Mouse (Mus musculus) E14TG2a.4 (cell line): Measurements from ENCODE around the gene Scnn1b.

Experiments used
- CTCF ChIP-seq: conservative IDR thresholded peaks from 2 replicates; pipeline ENCODE4 v1.5.1; 2014; ENCODE audit warnings: low read length
- NANOG ChIP-seq: IDR thresholded peaks from 2 replicates; pipeline ENCODE4 v1.6.1; 2014; ENCODE audit warnings: borderline replicate concordance, low read length, mixed read lengths
- POU5F1 ChIP-seq: IDR thresholded peaks from 2 replicates; pipeline ENCODE4 v1.6.1; 2014; ENCODE audit warnings: low read length, borderline replicate concordance

- TF ChIP-seq CTCF (no peak), NANOG (no peak), POU5F1 (no peak)
These were observed 26.0 kb downstream of the Scnn1b start for GRCm38 (mm10) chr7:121890636-121891360.
